Mouse (Mus musculus): ENCODE measurements around the gene Cnbd2. TPM values are rescaled to one million over a fixed set of nuclear protein-coding genes. Genes with fewer than 3 reads are reported as not detected.

The Cnbd2 gene
- polyA plus RNA-seq, 1 experiment from 2014 or later, result 6.4 TPM

DNA sequence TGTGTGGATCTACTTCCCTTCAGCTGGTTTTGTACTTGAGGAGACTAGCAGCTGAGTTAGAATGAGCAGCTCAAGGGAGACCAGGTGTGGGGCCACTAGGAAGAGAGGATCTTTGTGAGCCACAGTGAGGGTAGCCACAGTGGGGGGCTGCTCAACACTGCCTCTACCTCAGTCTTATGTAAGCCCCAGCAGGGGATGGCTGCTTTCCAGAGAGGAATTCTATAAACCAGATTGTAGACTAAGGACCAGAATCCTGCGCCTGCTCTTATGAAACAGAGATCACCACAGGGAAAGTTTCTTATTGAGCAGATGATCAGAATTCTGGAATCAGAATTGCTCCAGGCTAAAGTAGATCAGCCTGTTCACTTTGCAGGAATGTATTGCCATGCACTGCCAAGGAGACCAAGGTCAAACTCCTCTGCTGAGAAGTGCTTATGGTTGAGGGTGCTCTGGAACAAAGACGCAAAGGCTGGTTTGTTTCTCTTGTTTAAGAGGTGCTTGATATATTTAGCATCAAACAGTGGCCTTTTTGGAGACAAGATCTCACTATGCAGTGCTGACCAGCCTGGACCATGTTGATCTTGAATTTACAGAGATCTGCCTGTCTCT is 22.4 kb upstream of the Cnbd2 start:
- no peaks in the 10 kb centered on the region for H3K27me3 ChIP-seq (ENCODE audit: control insufficient read depth, insufficient read depth, low read length)
- no peak overlapping the region for H3K27ac ChIP-seq (ENCODE audit: low read depth, low read length)
- H3K4me2 ChIP-seq (replicated peaks; ENCODE audit: low read depth, low read length), result no peak overlapping the region
- H3K9me3 ChIP-seq (ENCODE audit: control insufficient read depth, low read length), result no peaks in the 10 kb centered on the region
- H3K4me3 ChIP-seq (ENCODE audit: low read length), result no peak overlapping the region
- H3K4me1 ChIP-seq (ENCODE audit: control insufficient read depth, insufficient read depth, low read length), result no peaks in the 10 kb centered on the region
- 93% methylated on average over 2 of the region's 2 CpGs for WGBS
- ATAC-seq (ENCODE audit: low FRiP score, low TSS enrichment), result no peak
- no peak overlapping the region for H3K9ac ChIP-seq (ENCODE audit: low read depth, low read length)
- H3K36me3 ChIP-seq (ENCODE audit: control insufficient read depth, insufficient read depth, low read length), result peaks cover 58% of the 10 kb centered on the region

DNA sequence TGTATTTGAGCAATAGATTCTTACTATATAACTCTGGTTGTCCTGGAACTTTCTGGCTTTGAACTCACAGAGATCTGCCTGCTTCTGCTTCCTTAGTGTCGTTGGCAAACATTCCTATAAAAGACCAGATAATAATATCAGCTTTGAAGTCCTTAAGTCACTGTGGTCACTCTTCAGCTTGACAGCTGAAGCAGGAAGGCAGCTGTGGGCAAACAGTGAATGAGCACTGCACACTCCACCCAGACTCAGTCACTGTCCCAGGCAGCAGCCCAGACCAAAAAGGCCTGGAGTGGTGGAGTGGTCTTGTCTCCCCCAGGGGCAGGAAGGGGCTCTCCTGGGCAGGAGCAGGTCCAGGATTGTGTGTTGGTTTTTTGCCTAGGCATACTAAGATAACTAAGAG is 20.1 kb upstream of the Cnbd2 start:
- Histone ChIP-seq H3K27ac (ENCODE audit: low read depth, low read length) (no peak overlapping the region), H3K4me2 (replicated peaks; ENCODE audit: low read depth, low read length) (no peak overlapping the region), H3K27me3 (ENCODE audit: control insufficient read depth, insufficient read depth, low read length) (no peaks in the 10 kb centered on the region), H3K4me3 (ENCODE audit: low read length) (no peak overlapping the region), H3K36me3 (ENCODE audit: control insufficient read depth, insufficient read depth, low read length) (peaks cover 72% of the 10 kb centered on the region), H3K4me1 (ENCODE audit: control insufficient read depth, insufficient read depth, low read length) (no peaks in the 10 kb centered on the region), H3K9me3 (ENCODE audit: control insufficient read depth, low read length) (no peaks in the 10 kb centered on the region), H3K9ac (ENCODE audit: low read depth, low read length) (no peak overlapping the region)
- no peak for ATAC-seq (ENCODE audit: low FRiP score, low TSS enrichment)
- 98% methylated on average over 1 of the region's 1 CpGs for WGBS

DNA sequence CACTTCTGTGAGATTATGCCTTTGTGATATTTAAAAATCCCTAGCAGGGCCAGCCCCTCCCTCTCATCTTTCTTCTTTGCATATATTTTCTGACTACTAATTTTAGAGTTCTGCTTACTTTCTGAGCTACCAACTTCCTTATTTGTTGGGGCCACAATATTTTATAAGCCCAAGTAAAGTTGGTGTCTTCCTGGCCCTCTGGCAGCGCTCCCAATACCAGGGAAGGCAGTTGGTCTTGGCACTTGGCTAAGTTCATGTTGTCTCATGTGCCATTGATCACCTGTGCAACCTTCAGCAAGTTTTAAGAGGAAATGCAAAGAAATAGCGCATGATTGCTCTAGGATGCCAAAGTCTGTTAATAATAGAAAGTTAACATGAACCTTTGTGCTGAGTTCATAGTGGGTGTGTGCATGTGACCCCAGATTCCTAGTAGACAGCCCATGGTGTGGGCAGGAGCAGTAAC is 16.5 kb upstream of the Cnbd2 start:
- Histone ChIP-seq H3K4me2 (replicated peaks; ENCODE audit: low read depth, low read length) (no peak overlapping the region), H3K27ac (ENCODE audit: low read depth, low read length) (no peak overlapping the region), H3K9me3 (ENCODE audit: control insufficient read depth, low read length) (no peaks in the 10 kb centered on the region), H3K9ac (ENCODE audit: low read depth, low read length) (no peak overlapping the region), H3K27me3 (ENCODE audit: control insufficient read depth, insufficient read depth, low read length) (no peaks in the 10 kb centered on the region), H3K4me1 (ENCODE audit: control insufficient read depth, insufficient read depth, low read length) (no peaks in the 10 kb centered on the region; the same call in 1 of the 2 replicates), H3K36me3 (ENCODE audit: control insufficient read depth, insufficient read depth, low read length) (peaks cover 61% of the 10 kb centered on the region), H3K4me3 (ENCODE audit: low read length) (no peak overlapping the region)
- no peak for ATAC-seq (ENCODE audit: low FRiP score, low TSS enrichment)
- 99% methylated on average over 2 of the region's 2 CpGs for WGBS

DNA sequence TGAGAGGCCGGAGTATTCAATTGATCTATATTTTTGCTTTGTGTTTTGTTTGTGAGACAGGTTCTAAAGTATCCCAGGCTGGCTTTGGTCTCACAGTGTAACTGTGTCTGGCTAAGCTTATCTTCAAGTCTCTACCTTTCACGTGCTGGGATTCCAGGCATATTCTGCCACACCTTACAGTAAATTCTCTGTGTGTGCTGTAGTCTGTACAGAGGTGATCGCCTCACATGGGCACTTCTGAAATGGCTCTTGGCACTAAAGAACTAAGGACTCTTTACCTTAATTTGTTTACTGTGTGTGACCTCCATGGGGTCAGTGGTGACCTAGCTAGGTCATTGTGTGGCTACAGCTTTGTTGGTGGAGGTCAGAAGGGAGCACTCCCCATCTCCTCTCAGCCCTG is 15.9 kb upstream of the Cnbd2 start:
- no peaks in the 10 kb centered on the region; the same call in 1 of the 2 replicates for H3K4me1 ChIP-seq (ENCODE audit: control insufficient read depth, insufficient read depth, low read length)
- 89% methylated on average over 3 of the region's 3 CpGs for WGBS
- no peaks in the 10 kb centered on the region for H3K9me3 ChIP-seq (ENCODE audit: control insufficient read depth, low read length)
- H3K36me3 ChIP-seq (ENCODE audit: control insufficient read depth, insufficient read depth, low read length), result peaks cover 66% of the 10 kb centered on the region
- no peak overlapping the region for H3K4me3 ChIP-seq (ENCODE audit: low read length)
- no peak overlapping the region for H3K9ac ChIP-seq (ENCODE audit: low read depth, low read length)
- no peak for ATAC-seq (ENCODE audit: low FRiP score, low TSS enrichment)
- H3K4me2 ChIP-seq (replicated peaks; ENCODE audit: low read depth, low read length), result no peak overlapping the region
- no peaks in the 10 kb centered on the region for H3K27me3 ChIP-seq (ENCODE audit: control insufficient read depth, insufficient read depth, low read length)
- no peak overlapping the region for H3K27ac ChIP-seq (ENCODE audit: low read depth, low read length)

DNA sequence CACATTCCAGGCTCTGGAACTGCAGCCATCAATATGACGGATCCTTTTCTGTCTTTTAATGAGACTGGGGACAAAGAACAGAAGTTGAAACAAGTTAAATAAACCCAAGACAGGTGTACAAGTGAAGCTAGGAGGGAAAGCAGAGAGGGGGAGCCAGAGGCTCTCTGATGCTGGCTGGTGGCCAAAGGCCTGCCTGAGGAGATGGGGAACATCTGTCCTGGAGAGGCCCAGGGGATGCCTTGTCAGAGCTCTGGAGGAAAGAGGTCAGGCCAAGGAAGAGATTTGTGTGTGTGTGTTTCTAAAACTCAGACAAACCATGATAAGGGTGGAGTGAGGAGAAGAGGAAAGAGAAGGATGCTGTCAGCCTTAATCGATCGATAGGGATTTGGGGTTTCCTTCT is 14.4 kb upstream of the Cnbd2 start:
- H3K27ac ChIP-seq (ENCODE audit: low read depth, low read length), result no peak overlapping the region
- H3K9me3 ChIP-seq (ENCODE audit: control insufficient read depth, low read length), result no peaks in the 10 kb centered on the region
- H3K9ac ChIP-seq (ENCODE audit: low read depth, low read length), result no peak overlapping the region
- H3K4me3 ChIP-seq (ENCODE audit: low read length), result no peak overlapping the region
- 63% methylated on average over 3 of the region's 3 CpGs for WGBS
- ATAC-seq (ENCODE audit: low FRiP score, low TSS enrichment), result peak; percentile 83
- H3K4me1 ChIP-seq (ENCODE audit: control insufficient read depth, insufficient read depth, low read length), result no peaks in the 10 kb centered on the region; the same call in 1 of the 2 replicates
- no peaks in the 10 kb centered on the region for H3K27me3 ChIP-seq (ENCODE audit: control insufficient read depth, insufficient read depth, low read length)
- peaks cover 77% of the 10 kb centered on the region for H3K36me3 ChIP-seq (ENCODE audit: control insufficient read depth, insufficient read depth, low read length)
- no peak overlapping the region for H3K4me2 ChIP-seq (replicated peaks; ENCODE audit: low read depth, low read length)

DNA sequence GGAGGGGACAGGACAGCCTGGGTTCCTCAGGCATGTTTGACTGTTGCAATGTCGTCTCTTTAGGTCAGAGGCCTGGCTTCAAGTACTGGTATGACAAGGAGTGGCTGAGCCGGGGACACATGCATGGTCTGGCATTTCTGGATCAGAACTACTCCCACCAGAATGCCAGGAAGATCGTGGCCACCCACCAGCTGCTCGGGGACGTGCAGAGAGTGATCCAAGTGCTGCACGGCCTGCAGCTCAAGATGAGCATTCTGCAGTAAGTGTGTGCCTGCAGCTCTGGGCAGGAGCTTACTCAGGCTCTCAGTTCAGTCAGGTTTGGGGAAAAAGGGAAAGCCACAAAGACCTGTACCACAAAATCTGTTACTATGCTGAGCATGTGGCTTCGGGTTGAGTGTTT is 13.6 kb upstream of the Cnbd2 start:
- Histone ChIP-seq H3K4me1 (ENCODE audit: control insufficient read depth, insufficient read depth, low read length) (no peaks in the 10 kb centered on the region; the same call in 1 of the 2 replicates), H3K9me3 (ENCODE audit: control insufficient read depth, low read length) (no peaks in the 10 kb centered on the region), H3K27me3 (ENCODE audit: control insufficient read depth, insufficient read depth, low read length) (no peaks in the 10 kb centered on the region), H3K4me3 (ENCODE audit: low read length) (no peak overlapping the region), H3K9ac (ENCODE audit: low read depth, low read length) (no peak overlapping the region), H3K4me2 (replicated peaks; ENCODE audit: low read depth, low read length) (no peak overlapping the region), H3K27ac (ENCODE audit: low read depth, low read length) (no peak overlapping the region), H3K36me3 (ENCODE audit: control insufficient read depth, insufficient read depth, low read length) (peaks cover 76% of the 10 kb centered on the region)
- WGBS, result 80% methylated on average over 7 of the region's 7 CpGs
- ATAC-seq (ENCODE audit: low FRiP score, low TSS enrichment), result no peak

DNA sequence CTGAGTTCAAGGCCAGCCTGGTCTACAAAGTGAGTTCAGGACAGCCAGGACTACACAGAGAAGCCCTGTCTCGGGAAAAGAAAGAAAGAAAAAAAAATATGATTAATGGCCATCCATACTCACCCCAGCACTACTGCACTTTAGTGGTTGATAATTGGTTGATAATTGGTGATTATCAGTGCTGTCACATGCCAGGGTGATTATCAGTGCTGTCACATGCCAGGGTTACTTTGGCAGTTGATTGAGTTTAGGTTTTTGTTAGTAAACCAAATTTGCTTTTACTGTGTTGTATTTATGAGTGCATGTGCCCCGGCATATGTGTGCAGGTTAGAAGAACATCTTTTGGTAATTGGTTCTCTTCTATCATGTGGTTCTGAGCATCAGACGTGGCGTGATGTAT is 10.0 kb upstream of the Cnbd2 start:
- no peak overlapping the region for H3K9ac ChIP-seq (ENCODE audit: low read depth, low read length)
- H3K27ac ChIP-seq (ENCODE audit: low read depth, low read length), result no peak overlapping the region
- H3K4me3 ChIP-seq (ENCODE audit: low read length), result no peak overlapping the region
- H3K27me3 ChIP-seq (ENCODE audit: control insufficient read depth, insufficient read depth, low read length), result no peaks in the 10 kb centered on the region
- H3K9me3 ChIP-seq (ENCODE audit: control insufficient read depth, low read length), result no peaks in the 10 kb centered on the region
- no peaks in the 10 kb centered on the region; the same call in 1 of the 2 replicates for H3K4me1 ChIP-seq (ENCODE audit: control insufficient read depth, insufficient read depth, low read length)
- no peak for ATAC-seq (ENCODE audit: low FRiP score, low TSS enrichment)
- no peak overlapping the region for H3K4me2 ChIP-seq (replicated peaks; ENCODE audit: low read depth, low read length)
- 87% methylated on average over 4 of the region's 4 CpGs for WGBS
- H3K36me3 ChIP-seq (ENCODE audit: control insufficient read depth, insufficient read depth, low read length), result peaks cover 69% of the 10 kb centered on the region

DNA sequence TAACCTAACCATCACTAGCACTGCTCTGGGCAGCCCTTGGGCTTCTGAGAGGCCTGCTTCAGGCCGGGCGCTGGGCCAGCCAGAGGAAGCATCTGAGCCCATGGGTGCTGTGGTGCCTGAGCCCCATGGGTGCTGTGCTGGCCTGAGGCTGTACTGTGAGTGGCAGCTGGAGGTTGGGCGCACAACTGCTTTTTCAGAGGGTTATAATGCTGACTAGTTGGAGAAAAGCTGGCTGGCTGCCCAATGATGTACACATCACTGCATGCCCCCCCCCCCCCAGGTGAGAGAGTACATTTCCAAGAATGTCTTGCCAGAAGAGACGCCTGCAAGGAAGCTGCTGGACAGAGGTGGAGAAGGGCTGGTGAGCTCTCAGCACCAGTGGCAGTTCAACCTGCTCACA is 7.7 kb upstream of the Cnbd2 start:
- Histone ChIP-seq H3K27me3 (ENCODE audit: control insufficient read depth, insufficient read depth, low read length) (no peaks in the 10 kb centered on the region), H3K27ac (ENCODE audit: low read depth, low read length) (no peak overlapping the region), H3K36me3 (ENCODE audit: control insufficient read depth, insufficient read depth, low read length) (peaks cover 56% of the 10 kb centered on the region), H3K4me3 (ENCODE audit: low read length) (no peak overlapping the region), H3K4me2 (replicated peaks; ENCODE audit: low read depth, low read length) (no peak overlapping the region), H3K9me3 (ENCODE audit: control insufficient read depth, low read length) (no peaks in the 10 kb centered on the region), H3K9ac (ENCODE audit: low read depth, low read length) (no peak overlapping the region), H3K4me1 (ENCODE audit: control insufficient read depth, insufficient read depth, low read length) (no peaks in the 10 kb centered on the region)
- 95% methylated on average over 4 of the region's 4 CpGs for whole genome bisulfite sequencing
- ATAC-seq (ENCODE audit: low FRiP score, low TSS enrichment), result no peak

DNA sequence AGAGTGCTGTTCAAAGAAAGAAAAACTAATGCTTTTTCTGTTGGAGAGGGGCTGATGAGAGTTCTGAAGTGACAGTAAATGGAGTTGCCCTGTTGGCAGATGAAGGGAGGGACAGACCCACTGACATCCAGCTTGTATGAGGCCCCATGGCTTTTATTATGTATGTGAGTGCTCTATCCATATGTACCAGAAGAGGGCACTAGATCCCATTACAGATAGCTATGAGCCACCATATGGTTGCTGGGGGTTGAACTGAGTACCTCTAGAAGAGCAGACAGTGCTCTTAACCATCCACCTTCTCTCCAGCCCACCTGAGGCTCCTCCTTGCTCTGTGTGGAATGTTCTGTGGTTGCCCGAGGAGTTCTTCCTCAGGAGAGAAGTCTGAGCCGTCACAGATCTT is 6.3 kb upstream of the Cnbd2 start:
- no peaks in the 10 kb centered on the region for H3K9me3 ChIP-seq (ENCODE audit: control insufficient read depth, low read length)
- no peaks in the 10 kb centered on the region for H3K27me3 ChIP-seq (ENCODE audit: control insufficient read depth, insufficient read depth, low read length)
- H3K4me1 ChIP-seq (ENCODE audit: control insufficient read depth, insufficient read depth, low read length), result no peaks in the 10 kb centered on the region
- 84% methylated on average over 2 of the region's 2 CpGs for WGBS
- peaks cover 51% of the 10 kb centered on the region for H3K36me3 ChIP-seq (ENCODE audit: control insufficient read depth, insufficient read depth, low read length)
- no peak overlapping the region for H3K9ac ChIP-seq (ENCODE audit: low read depth, low read length)
- 0 out of 2 replicates have a peak, but pooled peaks have one; percentile 32 for ATAC-seq (ENCODE audit: low FRiP score, low TSS enrichment)
- no peak overlapping the region for H3K4me2 ChIP-seq (replicated peaks; ENCODE audit: low read depth, low read length)
- H3K4me3 ChIP-seq (ENCODE audit: low read length), result no peak overlapping the region
- H3K27ac ChIP-seq (ENCODE audit: low read depth, low read length), result no peak overlapping the region

Data from kidney, embryonic 14.5 days (tissue).